Mouse (Mus musculus): Measurements from ENCODE around the gene Traip.

GRCm38 (mm10) chr9:107996049-107996448 is 46.1 kb downstream of the Traip start, which contains the start of gene Gm20662:
- TF ChIP-seq CTCF (IDR thresholded peaks at IDR 0.05) (no peak), POLR2A (IDR thresholded peaks at IDR 0.05; ENCODE audit: insufficient read depth, low read depth, low read length) (no peak)

Measured in heart, adult 2 months (tissue).